Mouse (Mus musculus) heart, postnatal 14 days (tissue): ENCODE measurements around the gene Gm21394. TPM values are rescaled to one million over a fixed set of nuclear protein-coding genes. Genes with fewer than 3 reads are reported as not detected.
"Not testable (repeated sequence)": the region's sequence is repeated elsewhere in the genome, so short reads cannot be mapped to it uniquely, and the experiment has no call there.

Experiments
- DNase-seq, 2 experiments: peaks; one replicate each; pipeline ENCODE4 v3.0.0; 2021 to 2022
- intact Hi-C: fragments of 180-260 bp; cut with DNase I; formaldehyde crosslinking; loops from one replicate; pipeline ENCODE4 v1.15.1; 2025
- long read RNA-seq, 2 experiments: library from polyadenylated mRNA; stranded (forward); transcript quantifications; one replicate each; pipeline ENCODE4 v2.0.0; 2021
- total RNA-seq, 2 experiments: library from RNA; stranded (reverse); gene quantifications; 2 replicates each; pipeline ENCODE4 v1.2.3; 2021

Gene Gm21394
- not detected for total RNA-seq
- long read RNA-seq, experiment 1: 0 reads
- long read RNA-seq, experiment 2: 0 reads

GRCm38 (mm10) chrY:84564807-84565206, at the start of gene Gm21394:
Gene Gm21394 (minus strand): TSS chrY:84564907.
- intact Hi-C loops, DNase-seq: not testable (repeated sequence)

Other genes with a start within 250 kb of the Gm21394 start
- not detected for gene Gm21409, start 181.8 kb upstream of the Gm21394 start, total RNA-seq